Mouse (Mus musculus) liver, embryonic 15.5 days (tissue): ENCODE results near the gene C2cd4a. TPM values are rescaled to one million over a fixed set of nuclear protein-coding genes. Genes with fewer than 3 reads are reported as not detected.

Source experiments
- ATAC-seq: fragments of 200-750 bp; cut with Nextera tagmentation; 2 replicates; pipeline ENCODE4 v1.8.0; 2017; ENCODE audit warnings: moderate number of reproducible peaks, mild to moderate bottlenecking, moderate library complexity; ENCODE audit not compliant: insufficient read depth
- H3K27ac ChIP-seq: fragments of 300-500 bp; sonication (generic); replicated peaks from 2 replicates; pipeline ENCODE4 v1.5.1; 2015; ENCODE audit warnings: mild to moderate bottlenecking, inconsistent platforms
- H3K27me3 ChIP-seq: fragments of 300-500 bp; sonication (generic); 2 replicates; pipeline ENCODE4 v1.6.1; 2015; ENCODE audit warnings: mild to moderate bottlenecking, inconsistent platforms
- H3K36me3 ChIP-seq: fragments of 300-500 bp; sonication (generic); replicated peaks from 2 replicates; pipeline ENCODE4 v1.6.1; 2015; ENCODE audit warnings: moderate library complexity, mild to moderate bottlenecking, inconsistent platforms
- H3K4me1 ChIP-seq: fragments of 300-500 bp; sonication (generic); replicated peaks from 2 replicates; pipeline ENCODE4 v1.6.1; 2015; ENCODE audit warnings: inconsistent platforms
- H3K4me2 ChIP-seq: fragments of 300-500 bp; sonication (generic); 2 replicates; pipeline ENCODE4 v1.6.1; 2015; ENCODE audit warnings: moderate library complexity, mild to moderate bottlenecking, inconsistent platforms
- H3K4me3 ChIP-seq: fragments of 300-500 bp; sonication (generic); replicated peaks from 2 replicates; pipeline ENCODE4 v1.5.1; 2015; ENCODE audit warnings: mild to moderate bottlenecking, inconsistent platforms
- H3K9ac ChIP-seq: fragments of 300-500 bp; sonication (generic); 2 replicates; pipeline ENCODE4 v1.6.1; 2015; ENCODE audit warnings: moderate library complexity, mild to moderate bottlenecking, inconsistent platforms
- H3K9me3 ChIP-seq: fragments of 300-500 bp; sonication (generic); replicated peaks from 2 replicates; pipeline ENCODE4 v1.6.1; 2016; ENCODE audit warnings: inconsistent platforms
- WGBS: fragments of 180-500 bp; shearing (Covaris S2); methylation state at CpG from one replicate; pipeline ENCODE4 v1.1.7; 2015; ENCODE audit warnings: mixed read lengths; ENCODE audit not compliant: insufficient replicate concordance; 5-methylcytosine and 5-hydroxymethylcytosine counted together
- polyA plus RNA-seq: library from polyadenylated mRNA; unstranded; fragments of >200 nt; fragmentation: Nextera tagmentation; extraction: Ambion mirVana; gene quantifications from 2 replicates; pipeline ENCODE4 v1.2.1, GENCODE M21; 2015

C2cd4a gene
- polyA plus RNA-seq, 1 experiment from 2014 or later = 0.74 TPM

DNA sequence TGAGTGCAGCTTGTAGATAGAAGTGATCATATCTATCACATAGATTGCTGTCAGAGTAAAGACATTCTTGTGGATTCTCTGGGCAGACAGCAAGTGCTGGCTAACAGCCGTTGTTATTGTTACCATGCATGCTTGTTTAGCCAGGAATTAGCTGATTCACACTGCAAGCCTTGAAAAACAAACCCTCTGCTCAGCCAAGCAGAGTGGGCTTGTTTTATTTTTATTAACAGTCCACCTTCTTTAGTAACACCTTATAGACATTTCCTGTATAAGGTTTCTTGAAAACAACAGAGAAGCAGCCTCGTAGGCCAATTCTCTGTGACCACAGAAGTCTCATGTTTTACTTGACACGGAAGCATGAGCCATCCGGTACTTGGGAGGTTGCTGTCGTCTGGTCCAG, 2.4 kb upstream of the C2cd4a start:
- H3K27ac ChIP-seq = no peak overlapping the region
- WGBS = 75% methylated on average over 5 of the region's 5 CpGs
- no peak overlapping the region for H3K4me3 ChIP-seq
- no peak overlapping the region for H3K9ac ChIP-seq
- H3K36me3 ChIP-seq = no peaks in the 10 kb centered on the region
- no peaks in the 10 kb centered on the region for H3K9me3 ChIP-seq
- peaks cover 41% of the 10 kb centered on the region for H3K4me1 ChIP-seq
- ATAC-seq = no peak
- peaks cover 39% of the 10 kb centered on the region for H3K27me3 ChIP-seq
- no peak overlapping the region for H3K4me2 ChIP-seq

DNA sequence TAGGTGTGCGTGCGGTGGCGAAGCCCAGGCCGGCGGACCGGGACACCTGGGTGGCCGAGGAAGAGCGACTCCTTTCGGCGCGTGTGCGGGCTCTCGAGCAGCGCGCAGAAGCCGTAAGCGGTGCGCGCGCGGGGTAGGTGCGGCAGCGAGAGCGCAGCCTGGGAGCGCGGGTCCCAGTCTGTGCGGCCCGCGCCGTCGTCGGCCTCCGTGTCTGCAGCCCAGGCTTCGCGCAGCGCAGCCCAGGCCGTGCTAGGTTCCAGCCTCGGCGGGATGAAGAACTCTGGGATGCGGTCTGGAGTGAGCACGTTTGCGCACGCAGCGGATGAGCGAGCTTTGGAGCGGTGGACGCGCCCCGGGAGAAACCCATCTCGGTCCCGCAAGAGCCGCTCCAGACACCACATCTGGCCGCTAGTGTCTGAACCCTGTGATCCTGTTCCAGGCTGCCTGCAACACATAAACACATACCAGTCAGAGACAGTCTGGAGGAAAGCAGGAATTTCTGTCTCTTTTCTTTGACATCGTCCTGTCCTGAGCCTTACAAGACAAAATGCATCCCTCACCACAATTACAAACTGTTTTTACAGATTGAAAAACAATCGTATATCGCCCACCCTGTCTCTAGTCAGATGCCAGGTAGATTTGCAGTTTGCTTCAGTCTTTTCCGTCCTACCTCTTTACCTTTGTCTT, 628 bp downstream of the C2cd4a start:
- H3K27me3 ChIP-seq = peaks cover 52% of the 10 kb centered on the region
- peaks cover 21% of the 10 kb centered on the region for H3K4me1 ChIP-seq
- H3K27ac ChIP-seq = no peak overlapping the region
- 1% methylated on average over 57 of the region's 57 CpGs for WGBS
- H3K4me3 ChIP-seq = peak overlapping the region; percentile 63
- H3K36me3 ChIP-seq = no peaks in the 10 kb centered on the region
- no peaks in the 10 kb centered on the region for H3K9me3 ChIP-seq
- peak; percentile 38 for ATAC-seq
- H3K9ac ChIP-seq = peak overlapping the region; percentile 39
- H3K4me2 ChIP-seq = peak overlapping the region; percentile 91

DNA sequence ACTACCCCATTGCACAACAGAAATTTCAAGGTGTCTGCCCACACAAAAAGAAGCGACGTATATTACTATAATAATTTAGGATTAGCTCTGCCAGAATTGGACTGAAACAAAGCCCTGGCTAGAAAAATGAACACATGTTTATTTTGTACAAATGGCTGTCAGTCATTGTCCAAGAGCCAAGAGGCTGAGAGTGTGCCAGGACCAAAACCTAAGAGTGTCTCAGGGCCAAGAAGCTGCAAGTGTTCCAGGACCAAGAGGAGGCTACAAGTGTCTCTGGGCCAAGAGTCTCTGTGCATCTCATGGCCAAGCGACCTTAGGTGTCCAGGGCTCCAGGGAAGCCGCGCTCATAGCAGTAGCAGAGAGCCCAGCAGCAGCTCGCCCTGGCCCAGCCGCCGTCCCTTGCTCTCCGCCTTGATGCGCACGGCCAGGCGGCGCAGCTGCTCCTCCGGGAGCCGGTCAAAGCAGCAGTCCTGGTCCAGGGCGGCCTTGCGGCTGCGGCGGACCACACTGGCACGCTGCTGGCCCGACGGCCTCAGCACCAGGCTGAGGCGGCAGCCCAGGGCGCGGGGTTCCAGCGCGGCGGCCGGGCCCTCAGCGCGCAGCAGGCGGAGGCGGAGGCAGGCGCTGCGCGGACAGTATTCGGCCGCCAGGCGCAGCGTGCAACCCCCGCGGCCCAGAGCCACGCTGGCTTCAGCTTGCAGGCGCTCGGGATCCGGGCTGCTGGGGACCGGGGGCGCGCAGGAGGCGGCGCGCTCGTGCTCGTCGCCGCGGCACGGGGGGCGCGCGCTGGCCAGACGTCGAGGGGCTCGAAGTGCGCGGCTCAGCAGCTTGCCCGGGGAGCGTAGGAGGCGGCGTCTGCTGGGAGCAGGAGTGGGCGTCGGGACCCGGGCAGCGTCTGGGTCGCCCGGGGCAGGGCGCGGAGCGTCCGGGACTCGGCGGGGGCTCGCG, 1.4 kb downstream of the C2cd4a start:
- WGBS = 2% methylated on average over 72 of the region's 84 CpGs
- H3K27ac ChIP-seq = no peak overlapping the region
- no peaks in the 10 kb centered on the region for H3K36me3 ChIP-seq
- peaks cover 52% of the 10 kb centered on the region for H3K27me3 ChIP-seq
- H3K4me3 ChIP-seq = peak overlapping the region; percentile 63
- H3K4me2 ChIP-seq = peak overlapping the region; percentile 91
- no peaks in the 10 kb centered on the region for H3K9me3 ChIP-seq
- peak overlapping the region; percentile 39 for H3K9ac ChIP-seq
- peak; percentile 70 for ATAC-seq
- H3K4me1 ChIP-seq = peaks cover 21% of the 10 kb centered on the region

DNA sequence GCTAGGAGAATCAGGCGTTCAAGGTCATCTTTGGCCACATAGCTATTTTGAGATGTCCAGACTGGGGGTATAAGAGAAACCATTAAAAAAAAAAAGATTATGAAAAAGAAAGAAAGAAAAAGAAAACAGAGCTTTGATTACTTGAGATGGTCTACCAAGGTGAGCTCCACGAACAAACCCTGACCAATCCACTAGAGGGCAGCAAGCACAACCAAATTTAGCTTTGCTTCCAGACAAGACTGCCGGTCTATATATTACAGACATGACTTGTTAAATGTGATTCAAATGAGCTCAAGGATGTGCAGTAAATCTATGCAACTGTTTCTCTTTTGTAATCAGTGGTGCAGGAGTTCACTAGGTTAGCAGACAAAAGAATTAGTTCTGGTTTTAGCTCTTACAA, 3.9 kb downstream of the C2cd4a start:
- no peak for ATAC-seq
- peaks cover 21% of the 10 kb centered on the region for H3K4me1 ChIP-seq

DNA sequence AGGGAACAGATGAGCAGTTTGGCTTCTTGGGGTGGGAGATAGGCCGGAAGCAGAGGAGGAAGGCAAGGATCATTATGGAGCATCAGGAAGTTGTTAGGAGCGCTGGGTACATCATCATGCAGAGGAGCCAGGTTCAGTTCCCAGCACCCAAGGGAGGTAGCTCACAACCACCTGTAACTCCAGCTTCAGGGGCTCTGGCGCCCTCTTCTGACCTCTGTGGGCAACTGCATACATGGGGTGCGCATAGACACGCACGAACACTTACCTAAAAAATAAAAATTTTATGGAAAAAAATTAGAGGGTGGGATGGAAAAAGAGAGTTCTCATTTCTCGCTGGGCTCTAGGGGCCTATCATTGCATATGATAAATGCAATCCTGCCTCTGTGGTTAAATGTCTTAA, 6.6 kb downstream of the C2cd4a start:
- Histone ChIP-seq H3K4me2 (no peak overlapping the region), H3K36me3 (no peaks in the 10 kb centered on the region), H3K4me3 (no peak overlapping the region), H3K9me3 (no peaks in the 10 kb centered on the region), H3K9ac (no peak overlapping the region), H3K4me1 (peaks cover 3% of the 10 kb centered on the region), H3K27ac (no peak overlapping the region), H3K27me3 (peaks cover 22% of the 10 kb centered on the region)
- 72% methylated on average over 7 of the region's 7 CpGs for whole genome bisulfite sequencing
- ATAC-seq = no peak

More for the DNA sequence above, 3.9 kb downstream of the C2cd4a start:
- Histone ChIP-seq H3K9me3 (no peaks in the 10 kb centered on the region), H3K4me2 (no peak overlapping the region), H3K4me3 (no peak overlapping the region), H3K27ac (no peak overlapping the region), H3K36me3 (no peaks in the 10 kb centered on the region), H3K27me3 (peaks cover 48% of the 10 kb centered on the region), H3K9ac (no peak overlapping the region)
- WGBS = 4% methylated on average over 3 of the region's 3 CpGs

DNA sequence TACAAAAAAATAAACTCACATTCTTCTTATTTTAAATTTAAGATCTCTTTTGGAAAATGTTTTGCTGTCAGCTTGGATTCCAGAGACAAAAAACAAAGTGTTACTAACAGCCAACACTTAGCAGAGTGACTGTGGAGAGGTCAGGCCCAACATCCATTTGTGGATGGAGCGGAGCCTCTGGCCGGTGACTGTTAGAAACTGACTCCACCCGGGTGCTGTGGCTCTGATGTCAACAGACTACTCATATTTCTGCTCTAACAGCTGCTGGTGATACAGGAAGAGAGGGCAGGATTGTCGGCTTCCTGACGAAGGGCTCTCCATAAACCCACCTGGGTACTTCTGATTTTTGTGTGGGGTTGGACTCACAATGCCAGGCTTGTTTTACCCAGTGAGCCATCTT, 9.0 kb downstream of the C2cd4a start:
- Histone ChIP-seq H3K4me3 (no peak overlapping the region), H3K9me3 (no peaks in the 10 kb centered on the region), H3K36me3 (no peaks in the 10 kb centered on the region), H3K4me1 (no peaks in the 10 kb centered on the region), H3K9ac (no peak overlapping the region), H3K4me2 (no peak overlapping the region), H3K27me3 (peaks cover 4% of the 10 kb centered on the region), H3K27ac (no peak overlapping the region)
- no peak for ATAC-seq
- 65% methylated on average over 5 of the region's 5 CpGs for WGBS

DNA sequence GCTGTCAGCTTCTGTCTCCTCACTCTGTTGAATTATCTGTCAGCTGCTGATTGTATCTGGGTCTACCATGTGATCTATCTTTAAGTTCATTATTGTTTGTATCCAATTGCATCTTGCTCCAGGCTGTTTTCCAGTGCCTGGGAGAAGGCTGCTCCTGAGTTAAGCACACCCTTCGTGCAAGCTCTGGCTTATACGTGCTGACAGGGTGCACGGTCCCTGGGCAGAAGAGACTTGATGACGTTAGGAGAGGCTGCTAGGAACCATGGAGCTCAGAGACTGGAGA, 13.5 kb downstream of the C2cd4a start:
- ATAC-seq = no peak
- 75% methylated on average over 4 of the region's 4 CpGs for WGBS
- H3K4me2 ChIP-seq = no peak overlapping the region
- H3K36me3 ChIP-seq = no peaks in the 10 kb centered on the region
- no peak overlapping the region for H3K27ac ChIP-seq
- H3K27me3 ChIP-seq = peaks cover 4% of the 10 kb centered on the region
- 0 out of 2 replicates have a peak, but pooled peaks cover 3% of the 10 kb centered on the region for H3K4me1 ChIP-seq
- no peak overlapping the region for H3K4me3 ChIP-seq
- no peak overlapping the region for H3K9ac ChIP-seq
- H3K9me3 ChIP-seq = no peaks in the 10 kb centered on the region

DNA sequence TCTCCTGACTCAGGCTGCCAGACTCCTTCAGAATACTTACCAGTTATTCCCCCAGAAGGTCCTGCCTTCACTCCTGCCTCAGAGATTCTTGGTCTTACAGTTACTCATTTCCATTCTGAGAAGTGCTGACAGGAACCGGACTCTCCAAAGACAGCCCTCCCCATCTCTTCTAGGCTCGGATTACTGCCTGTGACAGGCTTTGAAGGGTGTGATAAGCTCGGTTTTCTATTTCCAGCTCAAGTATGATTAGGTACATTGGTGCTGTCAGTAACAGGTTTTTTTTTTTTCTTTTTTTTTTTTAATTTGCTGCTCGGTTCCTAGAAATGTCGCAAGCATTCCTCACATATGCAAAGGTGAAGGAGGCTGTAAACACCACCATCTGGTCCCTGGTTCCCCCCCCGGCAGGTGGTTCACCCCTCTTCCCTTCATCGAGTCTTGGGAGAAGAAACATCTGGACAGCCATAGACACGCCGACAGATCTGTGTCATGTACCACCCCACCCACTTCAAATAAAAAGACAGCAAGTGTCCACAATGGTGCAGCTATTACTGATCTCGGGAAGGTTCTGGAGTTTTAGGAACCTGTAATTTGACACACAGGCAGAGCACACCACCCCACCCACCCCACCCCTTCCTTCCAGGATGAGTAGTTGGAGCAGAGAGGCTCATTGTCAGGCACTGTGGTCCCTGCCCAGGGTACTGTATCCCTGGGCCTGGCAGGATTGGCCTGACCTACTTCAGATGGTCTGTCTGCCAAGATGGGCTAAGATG, 14.0 kb downstream of the C2cd4a start:
- H3K4me1 ChIP-seq = 0 out of 2 replicates have a peak, but pooled peaks cover 3% of the 10 kb centered on the region
- no peaks in the 10 kb centered on the region for H3K9me3 ChIP-seq
- ATAC-seq = no peak
- WGBS = 42% methylated on average over 10 of the region's 10 CpGs
- H3K27ac ChIP-seq = no peak overlapping the region
- H3K9ac ChIP-seq = no peak overlapping the region
- H3K4me3 ChIP-seq = no peak overlapping the region
- H3K4me2 ChIP-seq = no peak overlapping the region
- H3K36me3 ChIP-seq = no peaks in the 10 kb centered on the region
- peaks cover 4% of the 10 kb centered on the region for H3K27me3 ChIP-seq

DNA sequence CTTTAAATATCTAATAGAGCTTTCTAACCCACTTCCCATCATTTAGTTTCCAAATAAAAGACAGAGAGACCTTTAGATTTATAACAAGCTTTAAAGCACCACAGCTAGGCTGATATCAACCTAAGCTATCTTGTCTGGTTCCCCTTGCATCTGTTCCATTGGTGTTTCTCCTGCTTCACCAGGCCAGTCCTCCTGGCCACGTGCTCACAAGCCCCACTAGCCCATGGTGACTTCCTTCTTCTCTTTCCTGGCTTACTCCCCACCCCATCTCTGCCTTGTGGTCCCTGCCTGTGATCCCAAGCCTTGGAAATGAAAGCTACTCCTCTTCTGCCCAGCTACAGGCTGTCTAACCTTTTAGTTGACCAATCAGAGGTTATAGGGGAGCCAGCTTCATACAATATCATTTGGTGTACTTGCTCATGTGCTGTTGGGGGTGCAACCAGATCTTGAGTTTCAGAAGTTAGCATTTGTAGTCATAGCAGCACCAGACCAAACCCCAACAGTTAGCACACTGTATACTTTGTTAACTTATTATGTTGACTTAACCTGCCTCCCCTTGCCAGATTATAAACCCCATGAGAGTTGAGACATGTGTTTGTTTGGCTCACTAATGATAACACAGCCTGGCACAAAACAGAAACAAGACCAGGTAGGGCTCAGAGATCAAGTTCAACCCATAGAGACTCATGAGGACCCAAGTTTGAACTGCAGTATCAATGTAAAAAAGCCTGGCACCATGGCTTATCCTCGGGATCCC, 15.8 kb downstream of the C2cd4a start:
- 35% methylated on average over 2 of the region's 2 CpGs for WGBS
- no peak overlapping the region for H3K9ac ChIP-seq
- H3K36me3 ChIP-seq = no peaks in the 10 kb centered on the region
- H3K4me2 ChIP-seq = no peak overlapping the region
- no peak for ATAC-seq
- 0 out of 2 replicates have a peak, but pooled peaks cover 3% of the 10 kb centered on the region for H3K4me1 ChIP-seq
- no peaks in the 10 kb centered on the region for H3K9me3 ChIP-seq
- peaks cover 4% of the 10 kb centered on the region for H3K27me3 ChIP-seq
- H3K27ac ChIP-seq = no peak overlapping the region
- no peak overlapping the region for H3K4me3 ChIP-seq

DNA sequence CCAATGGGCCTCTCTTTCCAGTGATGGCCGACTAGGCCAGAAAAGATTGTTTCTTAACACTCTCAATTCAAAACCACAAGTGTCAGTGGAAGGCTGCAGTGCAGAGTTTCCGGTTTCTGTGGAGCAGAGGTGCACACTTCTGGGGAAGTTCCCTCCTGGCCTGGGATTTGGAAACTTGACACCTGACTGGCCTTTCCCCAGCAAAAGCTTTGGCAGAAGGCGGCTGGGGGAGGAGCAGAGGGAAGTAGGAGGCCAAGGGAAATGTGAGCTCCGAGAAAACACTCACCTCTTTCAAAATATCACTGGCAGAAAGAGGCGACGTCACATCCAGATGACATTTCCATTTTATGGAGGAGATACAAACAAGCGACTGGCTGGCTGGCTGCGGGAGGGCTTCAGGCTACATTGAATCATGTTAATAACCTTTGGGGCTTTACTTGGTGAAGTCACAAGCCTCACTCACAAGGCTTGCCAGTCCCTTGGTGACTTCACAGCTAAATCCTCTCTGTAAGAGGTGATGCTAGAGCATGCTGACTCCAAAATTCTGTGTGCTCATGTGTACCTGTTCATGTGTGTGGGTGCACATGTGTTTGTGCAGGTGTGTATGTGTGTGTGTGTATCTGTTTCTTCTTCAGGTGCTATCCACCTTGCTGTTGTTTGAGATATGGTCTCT, 18.3 kb downstream of the C2cd4a start:
- 0 out of 2 replicates have a peak, but pooled peaks cover 3% of the 10 kb centered on the region for H3K4me1 ChIP-seq
- H3K27me3 ChIP-seq = no peaks in the 10 kb centered on the region; the same call in 1 of the 2 replicates
- H3K4me2 ChIP-seq = no peak overlapping the region
- no peak overlapping the region for H3K4me3 ChIP-seq
- H3K27ac ChIP-seq = no peak overlapping the region
- H3K9me3 ChIP-seq = no peaks in the 10 kb centered on the region
- no peak for ATAC-seq
- WGBS = 12% methylated on average over 8 of the region's 8 CpGs
- no peaks in the 10 kb centered on the region for H3K36me3 ChIP-seq
- H3K9ac ChIP-seq = no peak overlapping the region
